Mouse (Mus musculus) limb, embryonic 15.5 days (tissue): ENCODE data around the gene Hinfp. TPM values are rescaled to one million over a fixed set of nuclear protein-coding genes. Genes with fewer than 3 reads are reported as not detected.
"Not testable (repeated sequence)": the region's sequence is repeated elsewhere in the genome, so short reads cannot be mapped to it uniquely, and the experiment has no call there.

Experiments used
- ATAC-seq: fragments of 200-750 bp; cut with Nextera tagmentation; 2 replicates; pipeline ENCODE4 v1.8.0; 2017; ENCODE audit warnings: low read depth, moderate TSS enrichment; ENCODE audit not compliant: insufficient number of reproducible peaks, low FRiP score, low TSS enrichment
- H3K27ac ChIP-seq: fragments of 300-500 bp; sonication (generic); 2 replicates; pipeline ENCODE4 v1.5.1; 2015; ENCODE audit warnings: moderate library complexity, mild to moderate bottlenecking, inconsistent platforms
- H3K27me3 ChIP-seq: fragments of 300-500 bp; sonication (generic); 2 replicates; pipeline ENCODE4 v1.6.1; 2015; ENCODE audit warnings: inconsistent platforms
- H3K36me3 ChIP-seq: fragments of 300-500 bp; sonication (generic); 2 replicates; pipeline ENCODE4 v1.6.1; 2015; ENCODE audit warnings: inconsistent platforms
- H3K4me1 ChIP-seq: fragments of 300-500 bp; sonication (generic); 2 replicates; pipeline ENCODE4 v1.6.1; 2015; ENCODE audit warnings: inconsistent platforms
- H3K4me2 ChIP-seq: fragments of 300-500 bp; sonication (generic); 2 replicates; pipeline ENCODE4 v1.6.1; 2015; ENCODE audit warnings: mild to moderate bottlenecking, inconsistent platforms
- H3K4me3 ChIP-seq: fragments of 300-500 bp; sonication (generic); 2 replicates; pipeline ENCODE4 v1.5.1; 2015; ENCODE audit warnings: mild to moderate bottlenecking, inconsistent platforms
- H3K9ac ChIP-seq: fragments of 300-500 bp; sonication (generic); 2 replicates; pipeline ENCODE4 v1.6.1; 2015; ENCODE audit warnings: inconsistent platforms
- H3K9me3 ChIP-seq: fragments of 300-500 bp; sonication (generic); 2 replicates; pipeline ENCODE4 v1.6.1; 2016; ENCODE audit warnings: inconsistent platforms
- WGBS: fragments of 180-500 bp; shearing (Covaris S2); methylation state at CpG from one replicate; pipeline ENCODE4 v1.1.7; 2015; 5-methylcytosine and 5-hydroxymethylcytosine counted together
- polyA plus RNA-seq: library from polyadenylated mRNA; unstranded; fragments of >200 nt; fragmentation: Nextera tagmentation; extraction: Ambion mirVana; gene quantifications from 2 replicates; pipeline ENCODE4 v1.2.1, GENCODE M21; 2015

The Hinfp gene
- polyA plus RNA-seq, 1 experiment from 2014 or later, result 24.2 TPM

- Histone ChIP-seq H3K27ac (no peak overlapping the region), H3K9ac (no peak overlapping the region), H3K4me2 (no peak overlapping the region), H3K4me3 (no peak overlapping the region), H3K9me3 (no peaks in the 10 kb centered on the region), H3K27me3 (no peaks in the 10 kb centered on the region), H3K4me1 (peaks cover 29% of the 10 kb centered on the region), H3K36me3 (peaks cover 36% of the 10 kb centered on the region)
- ATAC-seq, result no peak
- WGBS, result 90% methylated on average over 5 of the region's 5 CpGs
Measured at GRCm38 (mm10) chr9:44341487-44341886, 36.0 kb upstream of the Hinfp start.

- ATAC-seq, result no peak
- WGBS, result 75% methylated on average over 5 of the region's 5 CpGs
- no peak overlapping the region for H3K9ac ChIP-seq
- H3K4me2 ChIP-seq, result no peak overlapping the region
- H3K4me3 ChIP-seq, result no peak overlapping the region
- no peak overlapping the region for H3K27ac ChIP-seq
- H3K36me3 ChIP-seq, result peaks cover 38% of the 10 kb centered on the region
- no peaks in the 10 kb centered on the region for H3K27me3 ChIP-seq
- peaks cover 29% of the 10 kb centered on the region for H3K4me1 ChIP-seq
- no peaks in the 10 kb centered on the region for H3K9me3 ChIP-seq
Measured at GRCm38 (mm10) chr9:44338574-44338973, 33.1 kb upstream of the Hinfp start.

- Histone ChIP-seq H3K4me1 (peaks cover 21% of the 10 kb centered on the region), H3K4me2 (0 out of 2 replicates have a peak overlapping the region, but pooled peaks have one; percentile 73), H3K9ac (no peak overlapping the region), H3K27me3 (no peaks in the 10 kb centered on the region), H3K9me3 (no peaks in the 10 kb centered on the region), H3K4me3 (peak overlapping the region; percentile 76), H3K27ac (peak overlapping the region; percentile 35; the same call in 1 of the 2 replicates), H3K36me3 (peaks cover 48% of the 10 kb centered on the region)
- WGBS, result 68% methylated on average over 9 of the region's 9 CpGs
- no peak for ATAC-seq
Measured at GRCm38 (mm10) chr9:44337436-44338169, 32.1 kb upstream of the Hinfp start.

- no peaks in the 10 kb centered on the region for H3K9me3 ChIP-seq
- no peak for ATAC-seq
- peak overlapping the region; percentile 76 for H3K4me3 ChIP-seq
- H3K36me3 ChIP-seq, result peaks cover 50% of the 10 kb centered on the region
- peak overlapping the region; percentile 73 for H3K4me2 ChIP-seq
- H3K27me3 ChIP-seq, result no peaks in the 10 kb centered on the region
- H3K9ac ChIP-seq, result peak overlapping the region; percentile 4; the same call in 1 of the 2 replicates
- peaks cover 15% of the 10 kb centered on the region for H3K4me1 ChIP-seq
- H3K27ac ChIP-seq, result 0 out of 2 replicates have a peak overlapping the region, but pooled peaks have one; percentile 35
- WGBS, result 70% methylated on average over 3 of the region's 3 CpGs
Measured at GRCm38 (mm10) chr9:44336964-44337363, 31.5 kb upstream of the Hinfp start.

GRCm38 (mm10) chr9:44336513-44336912 is 31.0 kb upstream of the Hinfp start:
- not testable (repeated sequence) for H3K9me3 ChIP-seq, H3K27ac ChIP-seq, ATAC-seq, H3K27me3 ChIP-seq
- Histone ChIP-seq H3K36me3 (peaks cover 50% of the 10 kb centered on the region), H3K4me3 (peak overlapping the region; percentile 76), H3K4me1 (peaks cover 15% of the 10 kb centered on the region), H3K4me2 (peak overlapping the region; percentile 73), H3K9ac (peak overlapping the region; percentile 4; the same call in 1 of the 2 replicates)
- WGBS, result 33% methylated on average over 4 of the region's 4 CpGs

- Histone ChIP-seq H3K27ac (peak overlapping the region; percentile 97; the same call in 1 of the 2 replicates), H3K27me3 (no peaks in the 10 kb centered on the region), H3K9ac (peak overlapping the region; percentile 98; the same call in 1 of the 2 replicates), H3K4me2 (peak overlapping the region; percentile 73), H3K4me1 (peaks cover 15% of the 10 kb centered on the region), H3K36me3 (peaks cover 51% of the 10 kb centered on the region), H3K9me3 (no peaks in the 10 kb centered on the region), H3K4me3 (peak overlapping the region; percentile 76)
- 0% methylated on average over 5 of the region's 5 CpGs for WGBS
- no peak for ATAC-seq
Measured at GRCm38 (mm10) chr9:44336093-44336406, 30.6 kb upstream of the Hinfp start.

- H3K9ac ChIP-seq, result peak overlapping the region; percentile 98
- H3K36me3 ChIP-seq, result peaks cover 53% of the 10 kb centered on the region
- peak overlapping the region; percentile 97 for H3K27ac ChIP-seq
- peak overlapping the region; percentile 76 for H3K4me3 ChIP-seq
- peaks cover 15% of the 10 kb centered on the region for H3K4me1 ChIP-seq
- no peaks in the 10 kb centered on the region for H3K27me3 ChIP-seq
- WGBS, result under 1% methylated on average over 50 of the region's 50 CpGs
- peak overlapping the region; percentile 73 for H3K4me2 ChIP-seq
- ATAC-seq, result peak; percentile 0; the same call in 1 of the 2 replicates
- no peaks in the 10 kb centered on the region for H3K9me3 ChIP-seq
Measured at GRCm38 (mm10) chr9:44335331-44336092, 30.0 kb upstream of the Hinfp start.

GRCm38 (mm10) chr9:44334396-44335330 is 29.2 kb upstream of the Hinfp start, which contains the start of gene H2afx:
H2afx (plus strand) TSS chr9:44334694.
- no peaks in the 10 kb centered on the region for H3K27me3 ChIP-seq
- peak within 1 kb of the TSS; percentile 97 for H3K27ac ChIP-seq
- under 1% methylated on average over 91 of the region's 91 CpGs for WGBS
- H3K4me1 ChIP-seq, result peaks cover 15% of the 10 kb centered on the region
- peak within 1 kb of the TSS; percentile 73 for H3K4me2 ChIP-seq
- H3K9ac ChIP-seq, result peak within 1 kb of the TSS; percentile 98
- H3K36me3 ChIP-seq, result peaks cover 60% of the 10 kb centered on the region
- peak within 1 kb of the TSS; percentile 76 for H3K4me3 ChIP-seq
- peak; percentile 95 for ATAC-seq
- no peaks in the 10 kb centered on the region for H3K9me3 ChIP-seq

GRCm38 (mm10) chr9:44332918-44333638 is 27.6 kb upstream of the Hinfp start:
- H3K36me3 ChIP-seq, result peaks cover 60% of the 10 kb centered on the region
- no peak overlapping the region for H3K4me2 ChIP-seq
- no peak overlapping the region for H3K27ac ChIP-seq
- WGBS, result 95% methylated on average over 13 of the region's 13 CpGs
- H3K4me1 ChIP-seq, result peaks cover 15% of the 10 kb centered on the region
- H3K9me3 ChIP-seq, result no peaks in the 10 kb centered on the region
- no peaks in the 10 kb centered on the region for H3K27me3 ChIP-seq
- H3K4me3 ChIP-seq, result no peak overlapping the region
- H3K9ac ChIP-seq, result no peak overlapping the region
- no peak for ATAC-seq

- Histone ChIP-seq H3K9me3 (no peaks in the 10 kb centered on the region), H3K27ac (no peak overlapping the region), H3K36me3 (peaks cover 49% of the 10 kb centered on the region), H3K4me2 (no peak overlapping the region), H3K4me3 (no peak overlapping the region), H3K27me3 (no peaks in the 10 kb centered on the region), H3K4me1 (peaks cover 10% of the 10 kb centered on the region), H3K9ac (no peak overlapping the region)
- no peak for ATAC-seq
- WGBS, result 85% methylated on average over 6 of the region's 6 CpGs
Measured at GRCm38 (mm10) chr9:44330736-44331135, 25.3 kb upstream of the Hinfp start.

- Histone ChIP-seq H3K36me3 (peaks cover 39% of the 10 kb centered on the region), H3K4me1 (peaks cover 13% of the 10 kb centered on the region), H3K9me3 (no peaks in the 10 kb centered on the region), H3K4me2 (peak overlapping the region; percentile 68), H3K4me3 (peak overlapping the region; percentile 81), H3K9ac (no peak overlapping the region), H3K27ac (0 out of 2 replicates have a peak overlapping the region, but pooled peaks have one; percentile 3), H3K27me3 (no peaks in the 10 kb centered on the region)
- 90% methylated on average over 5 of the region's 5 CpGs for WGBS
- ATAC-seq, result no peak
Measured at GRCm38 (mm10) chr9:44327926-44328325, 22.5 kb upstream of the Hinfp start.
